Mouse (Mus musculus) lung, adult 2 months (tissue): ENCODE data around the gene Anks3.

Experiments
- CTCF ChIP-seq: fragments of 200-500 bp; IDR thresholded peaks from 2 replicates; pipeline ENCODE4 v1.5.1; 2011; ENCODE audit warnings: mild to moderate bottlenecking, low read length, control low read depth; ENCODE audit not compliant: insufficient read depth
- POLR2A ChIP-seq: fragments of 200-500 bp; IDR thresholded peaks from 2 replicates; pipeline ENCODE4 v1.6.1; 2011; ENCODE audit warnings: low read depth, mild to moderate bottlenecking, control low read depth, low read length, borderline replicate concordance; ENCODE audit errors: extremely low read depth

- TF ChIP-seq CTCF (no peak), POLR2A (no peak)
These were observed 56.6 kb downstream of the Anks3 start for GRCm38 (mm10) chr16:4907386-4907785.
